Mouse (Mus musculus) stomach, embryonic 16.5 days (tissue): ENCODE measurements around the gene Cyp2f2. TPM values are rescaled to one million over a fixed set of nuclear protein-coding genes. Genes with fewer than 3 reads are reported as not detected.

Source experiments
- ATAC-seq: fragments of 200-750 bp; cut with Nextera tagmentation; 2 replicates; pipeline ENCODE4 v1.8.0; 2017; ENCODE audit warnings: moderate number of reproducible peaks, moderate TSS enrichment; ENCODE audit not compliant: insufficient read depth, low FRiP score
- H3K27ac ChIP-seq: fragments of 300-500 bp; sonication (generic); 2 replicates; pipeline ENCODE4 v1.5.1; 2014; ENCODE audit warnings: low read length
- H3K27me3 ChIP-seq: fragments of 300-500 bp; sonication (generic); 2 replicates; pipeline ENCODE4 v1.6.1; 2014; ENCODE audit warnings: low read length, control low read depth, mixed read lengths; ENCODE audit not compliant: control insufficient read depth, insufficient read depth
- H3K36me3 ChIP-seq: fragments of 300-500 bp; sonication (generic); 2 replicates; pipeline ENCODE4 v1.6.1; 2014; ENCODE audit warnings: low read length; ENCODE audit not compliant: control insufficient read depth, insufficient read depth
- H3K4me1 ChIP-seq: fragments of 300-500 bp; sonication (generic); 2 replicates; pipeline ENCODE4 v1.6.1; 2014; ENCODE audit warnings: low read length, control low read depth, mixed read lengths; ENCODE audit not compliant: control insufficient read depth, insufficient read depth
- H3K4me2 ChIP-seq: fragments of 300-500 bp; sonication (generic); 2 replicates; pipeline ENCODE4 v1.6.1; 2014; ENCODE audit warnings: low read depth, low read length, mixed read lengths
- H3K4me3 ChIP-seq: fragments of 300-500 bp; sonication (generic); replicated peaks from 2 replicates; pipeline ENCODE4 v1.5.1; 2014; ENCODE audit warnings: mild to moderate bottlenecking, low read length
- H3K9ac ChIP-seq: fragments of 300-500 bp; sonication (generic); 2 replicates; pipeline ENCODE4 v1.6.1; 2014; ENCODE audit warnings: low read length
- H3K9me3 ChIP-seq: fragments of 300-500 bp; sonication (generic); replicated peaks from 2 replicates; pipeline ENCODE4 v1.6.1; 2016; ENCODE audit warnings: low read length, control low read depth; ENCODE audit not compliant: control insufficient read depth
- WGBS: fragments of 180-500 bp; shearing (Covaris S2); extraction: QIAGEN DNeasy Blood & Tissue Kit; methylation state at CpG from one replicate; pipeline ENCODE4 v1.1.7; 2014; 5-methylcytosine and 5-hydroxymethylcytosine counted together
- polyA plus RNA-seq: library from polyadenylated mRNA; unstranded; fragments of >200 nt; fragmentation: Nextera tagmentation; extraction: Ambion mirVana; gene quantifications from 2 replicates; pipeline ENCODE4 v1.2.1, GENCODE M21; 2015

The Cyp2f2 gene
- polyA plus RNA-seq, 1 experiment from 2014 or later: 137 TPM

- H3K4me1 ChIP-seq: peaks cover 47% of the 10 kb centered on the region
- H3K4me3 ChIP-seq: peak within 1 kb of the TSS; percentile 80
- H3K27ac ChIP-seq: peak within 1 kb of the TSS; percentile 98
- ATAC-seq: peak; percentile 90
- H3K9me3 ChIP-seq: no peaks in the 10 kb centered on the region
- peak within 1 kb of the TSS; percentile 73 for H3K4me2 ChIP-seq
- peaks cover 9% of the 10 kb centered on the region; the same call in 1 of the 2 replicates for H3K36me3 ChIP-seq
- H3K27me3 ChIP-seq: no peaks in the 10 kb centered on the region
- 1% methylated on average over 61 of the region's 61 CpGs for WGBS
- peak within 1 kb of the TSS; percentile 94 for H3K9ac ChIP-seq
Observed at GRCm38 (mm10) chr7:27166614-27167474, 47.1 kb downstream of the Cyp2f2 start, which contains the start of gene Egln2. Egln2 (minus strand) TSS chr7:27166802.

DNA sequence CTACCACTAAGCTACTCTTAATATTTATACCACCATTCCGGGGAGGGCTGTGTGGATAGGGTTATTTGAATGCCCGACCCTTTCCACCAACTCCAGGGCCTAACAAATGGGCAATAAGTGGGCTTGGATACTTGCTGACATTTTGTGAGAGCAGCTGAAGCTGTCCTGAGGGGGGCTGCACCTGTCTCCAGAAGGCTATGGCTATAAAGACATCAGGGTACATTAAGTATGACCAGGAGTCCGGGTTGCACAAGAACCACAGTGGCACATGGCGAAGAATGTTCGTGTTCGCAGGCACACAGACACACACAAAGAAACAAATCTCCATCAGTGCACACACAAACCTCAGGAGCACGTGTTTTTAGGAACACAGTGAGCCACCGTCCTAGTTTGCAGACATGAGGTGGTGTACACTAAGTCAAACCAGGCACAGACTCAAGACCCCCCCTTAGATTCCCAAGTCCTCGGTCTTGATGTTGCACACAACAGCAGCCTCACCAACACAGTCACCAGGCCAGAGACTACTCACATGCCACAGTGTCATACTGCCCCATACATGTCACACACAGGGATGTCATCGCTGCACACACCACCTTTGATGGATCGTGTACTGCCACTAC is 47.9 kb downstream of the Cyp2f2 start:
- no peaks in the 10 kb centered on the region for H3K9me3 ChIP-seq
- H3K36me3 ChIP-seq: peaks cover 15% of the 10 kb centered on the region; the same call in 1 of the 2 replicates
- H3K4me3 ChIP-seq: peak overlapping the region; percentile 80
- H3K4me1 ChIP-seq: peaks cover 39% of the 10 kb centered on the region
- no peaks in the 10 kb centered on the region for H3K27me3 ChIP-seq
- ATAC-seq: no peak
- peak overlapping the region; percentile 98 for H3K27ac ChIP-seq
- WGBS: 72% methylated on average over 11 of the region's 11 CpGs
- H3K4me2 ChIP-seq: peak overlapping the region; percentile 73
- H3K9ac ChIP-seq: peak overlapping the region; percentile 94

DNA sequence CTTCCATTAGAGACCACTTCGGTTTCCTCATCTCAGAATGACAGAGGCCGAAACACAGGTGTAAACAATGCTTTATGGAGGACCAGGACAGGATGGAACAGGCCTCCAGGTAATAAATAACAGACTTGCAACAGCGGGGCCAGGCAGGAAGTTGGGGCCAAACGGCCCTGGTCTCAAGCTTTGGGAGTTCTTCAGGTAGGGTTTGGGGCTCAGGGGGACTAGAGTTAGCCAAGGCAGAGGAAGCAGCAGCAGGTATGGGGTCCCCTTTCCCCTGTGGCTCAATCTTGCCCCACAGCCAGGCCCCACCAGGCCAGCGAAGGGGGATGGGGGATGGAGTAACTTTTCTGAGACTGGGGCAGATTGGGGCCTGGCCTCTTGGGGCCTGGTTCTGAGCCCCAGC is 48.7 kb downstream of the Cyp2f2 start:
- no peak overlapping the region for H3K4me3 ChIP-seq
- no peak overlapping the region for H3K9ac ChIP-seq
- no peaks in the 10 kb centered on the region for H3K27me3 ChIP-seq
- ATAC-seq: no peak
- peaks cover 31% of the 10 kb centered on the region for H3K4me1 ChIP-seq
- WGBS: 85% methylated on average over 5 of the region's 5 CpGs
- no peak overlapping the region for H3K4me2 ChIP-seq
- H3K36me3 ChIP-seq: peaks cover 19% of the 10 kb centered on the region
- no peak overlapping the region for H3K27ac ChIP-seq
- H3K9me3 ChIP-seq: no peaks in the 10 kb centered on the region

GRCm38 (mm10) chr7:27170981-27171380 is 51.3 kb downstream of the Cyp2f2 start:
- Histone ChIP-seq H3K4me2 (no peak overlapping the region), H3K27ac (no peak overlapping the region), H3K4me3 (no peak overlapping the region), H3K36me3 (peaks cover 12% of the 10 kb centered on the region), H3K9me3 (no peaks in the 10 kb centered on the region), H3K27me3 (no peaks in the 10 kb centered on the region), H3K9ac (no peak overlapping the region), H3K4me1 (peaks cover 8% of the 10 kb centered on the region; the same call in 1 of the 2 replicates)
- WGBS: 92% methylated on average over 3 of the region's 3 CpGs
- no peak for ATAC-seq

- H3K27ac ChIP-seq: no peak overlapping the region
- H3K36me3 ChIP-seq: peaks cover 12% of the 10 kb centered on the region
- 94% methylated on average over 15 of the region's 15 CpGs for WGBS
- no peak overlapping the region for H3K9ac ChIP-seq
- no peaks in the 10 kb centered on the region for H3K9me3 ChIP-seq
- H3K27me3 ChIP-seq: no peaks in the 10 kb centered on the region
- no peak for ATAC-seq
- no peak overlapping the region for H3K4me3 ChIP-seq
- no peak overlapping the region for H3K4me2 ChIP-seq
- H3K4me1 ChIP-seq: peaks cover 7% of the 10 kb centered on the region
Observed at GRCm38 (mm10) chr7:27174496-27174895, 54.8 kb downstream of the Cyp2f2 start.

DNA sequence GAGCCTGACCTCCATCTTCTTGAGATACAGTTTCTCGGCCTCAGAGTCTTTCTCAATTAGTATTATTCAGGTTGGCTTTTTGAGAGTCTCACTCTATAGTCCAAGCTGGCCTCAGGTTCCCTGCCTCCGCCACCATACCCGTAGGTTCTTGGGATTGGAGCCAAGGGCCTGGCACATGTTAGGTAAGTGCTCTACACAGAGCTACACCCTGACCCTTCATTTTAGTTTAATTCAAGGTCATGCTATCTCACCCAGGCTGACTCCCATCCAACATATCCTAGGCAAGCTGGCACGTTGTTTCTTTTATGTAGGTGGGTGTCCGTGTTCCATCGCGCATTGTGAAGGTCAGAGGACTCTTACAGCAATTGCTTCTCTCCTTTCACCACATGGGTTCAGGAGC is 55.2 kb downstream of the Cyp2f2 start:
- no peak for ATAC-seq
- Histone ChIP-seq H3K4me2 (no peak overlapping the region), H3K4me3 (no peak overlapping the region), H3K36me3 (peaks cover 12% of the 10 kb centered on the region), H3K9ac (no peak overlapping the region), H3K4me1 (peaks cover 11% of the 10 kb centered on the region), H3K9me3 (no peaks in the 10 kb centered on the region), H3K27ac (no peak overlapping the region), H3K27me3 (no peaks in the 10 kb centered on the region)
- WGBS: 91% methylated on average over 7 of the region's 7 CpGs

- H3K27ac ChIP-seq: peak overlapping the region; percentile 97
- H3K27me3 ChIP-seq: no peaks in the 10 kb centered on the region
- H3K9ac ChIP-seq: peak overlapping the region; percentile 85
- H3K36me3 ChIP-seq: peaks cover 3% of the 10 kb centered on the region; the same call in 1 of the 2 replicates
- WGBS: 14% methylated on average over 4 of the region's 4 CpGs
- peak overlapping the region; percentile 91 for H3K4me3 ChIP-seq
- H3K9me3 ChIP-seq: no peaks in the 10 kb centered on the region
- H3K4me2 ChIP-seq: peak overlapping the region; percentile 63
- no peak for ATAC-seq
- H3K4me1 ChIP-seq: peaks cover 11% of the 10 kb centered on the region
Observed at GRCm38 (mm10) chr7:27177942-27178323, 58.2 kb downstream of the Cyp2f2 start.

GRCm38 (mm10) chr7:27178324-27179216 is 58.9 kb downstream of the Cyp2f2 start, which contains the start of gene Rab4b:
Rab4b (minus strand) TSS chr7:27178896.
- peaks cover 11% of the 10 kb centered on the region for H3K4me1 ChIP-seq
- peak within 1 kb of the TSS; percentile 97 for H3K27ac ChIP-seq
- under 1% methylated on average over 53 of the region's 53 CpGs for WGBS
- ATAC-seq: peak; percentile 98
- H3K4me3 ChIP-seq: peak within 1 kb of the TSS; percentile 91
- peaks cover 3% of the 10 kb centered on the region for H3K36me3 ChIP-seq
- peak within 1 kb of the TSS; percentile 85 for H3K9ac ChIP-seq
- peak within 1 kb of the TSS; percentile 63 for H3K4me2 ChIP-seq
- no peaks in the 10 kb centered on the region for H3K27me3 ChIP-seq
- H3K9me3 ChIP-seq: no peaks in the 10 kb centered on the region
